Mouse (Mus musculus): ENCODE data around the gene Hist1h1e. TPM values are rescaled to one million over a fixed set of nuclear protein-coding genes. Genes with fewer than 3 reads are reported as not detected.
A peak's percentile ranks its signal among the peaks of the same experiment; 100 is the strongest.
"Not testable (repeated sequence)": the region's sequence is repeated elsewhere in the genome, so short reads cannot be mapped to it uniquely, and the experiment has no call there.

The Hist1h1e gene
- polyA plus RNA-seq (2015; fragmentation: Nextera tagmentation; extraction: Ambion mirVana) = 7.9 and 8.8 TPM in 2 replicates

- Histone ChIP-seq H3K4me1 (replicated peaks) (peaks cover 15% of the 10 kb centered on the region), H3K27ac (peak within 1 kb of the TSS; percentile 96), H3K4me2 (peak within 1 kb of the TSS; percentile 99), H3K9ac (peak within 1 kb of the TSS; percentile 88), H3K4me3 (peak within 1 kb of the TSS; percentile 63)
- not testable (repeated sequence) for H3K9me3 ChIP-seq, H3K27me3 ChIP-seq, H3K36me3 ChIP-seq
- ATAC-seq (ENCODE audit: low FRiP score) = peak; percentile 93
- under 1% methylated on average over 53 of the region's 53 CpGs for WGBS
Observed at GRCm38 (mm10) chr13:23622175-23622671, at the start of gene Hist1h1e. Gene Hist1h1e, minus strand, starts transcription at chr13:23622558.

GRCm38 (mm10) chr13:23662536-23662935 lies 40.2 kb upstream of the Hist1h1e start:
- H3K36me3 ChIP-seq = no peaks in the 10 kb centered on the region
- no peaks in the 10 kb centered on the region for H3K9me3 ChIP-seq
- no peak for ATAC-seq (ENCODE audit: low FRiP score)
- no peak overlapping the region for H3K27ac ChIP-seq
- H3K4me2 ChIP-seq = no peak overlapping the region
- H3K4me3 ChIP-seq = no peak overlapping the region
- H3K4me1 ChIP-seq (replicated peaks) = no peaks in the 10 kb centered on the region
- H3K27me3 ChIP-seq = no peaks in the 10 kb centered on the region
- H3K9ac ChIP-seq = no peak overlapping the region
- 83% methylated on average over 3 of the region's 3 CpGs for WGBS

GRCm38 (mm10) chr13:23659636-23660366 lies 37.4 kb upstream of the Hist1h1e start:
- Histone ChIP-seq H3K4me1 (replicated peaks) (no peaks in the 10 kb centered on the region), H3K9ac (no peak overlapping the region), H3K9me3 (no peaks in the 10 kb centered on the region), H3K27ac (no peak overlapping the region), H3K27me3 (no peaks in the 10 kb centered on the region), H3K36me3 (no peaks in the 10 kb centered on the region), H3K4me2 (no peak overlapping the region), H3K4me3 (no peak overlapping the region)
- WGBS = 81% methylated on average over 6 of the region's 6 CpGs
- ATAC-seq (ENCODE audit: low FRiP score) = no peak

- ATAC-seq (ENCODE audit: low FRiP score) = no peak
- H3K27ac ChIP-seq = no peak overlapping the region
- H3K4me2 ChIP-seq = no peak overlapping the region
- no peaks in the 10 kb centered on the region for H3K36me3 ChIP-seq
- no peaks in the 10 kb centered on the region for H3K27me3 ChIP-seq
- WGBS = 38% methylated on average over 1 of the region's 1 CpGs
- no peak overlapping the region for H3K4me3 ChIP-seq
- H3K9me3 ChIP-seq = no peaks in the 10 kb centered on the region
- no peak overlapping the region for H3K9ac ChIP-seq
- H3K4me1 ChIP-seq (replicated peaks) = no peaks in the 10 kb centered on the region
Observed at GRCm38 (mm10) chr13:23630653-23631052, 8.3 kb upstream of the Hist1h1e start.

- H3K4me3 ChIP-seq = peak overlapping the region; percentile 63
- no peaks in the 10 kb centered on the region for H3K27me3 ChIP-seq
- no peaks in the 10 kb centered on the region for H3K36me3 ChIP-seq
- ATAC-seq (ENCODE audit: low FRiP score) = no peak
- no peaks in the 10 kb centered on the region for H3K9me3 ChIP-seq
- H3K4me2 ChIP-seq = peak overlapping the region; percentile 99
- peak overlapping the region; percentile 88 for H3K9ac ChIP-seq
- H3K4me1 ChIP-seq (replicated peaks) = peaks cover 15% of the 10 kb centered on the region
- peak overlapping the region; percentile 96 for H3K27ac ChIP-seq
- WGBS = 30% methylated on average over 7 of the region's 7 CpGs
Observed at GRCm38 (mm10) chr13:23622861-23623450, 598 bp upstream of the Hist1h1e start.

GRCm38 (mm10) chr13:23621532-23622174 lies 705 bp downstream of the Hist1h1e start:
- under 1% methylated on average over 18 of the region's 18 CpGs for WGBS
- Histone ChIP-seq H3K36me3 (no peaks in the 10 kb centered on the region), H3K9ac (peak overlapping the region; percentile 88), H3K27me3 (no peaks in the 10 kb centered on the region), H3K4me1 (replicated peaks) (peaks cover 15% of the 10 kb centered on the region), H3K9me3 (no peaks in the 10 kb centered on the region), H3K4me3 (peak overlapping the region; percentile 63), H3K4me2 (peak overlapping the region; percentile 99), H3K27ac (peak overlapping the region; percentile 96)
- ATAC-seq (ENCODE audit: low FRiP score) = peak; percentile 86

GRCm38 (mm10) chr13:23620733-23621531 lies 1.4 kb downstream of the Hist1h1e start, which contains the start of gene Hist1h2be:
Gene Hist1h2be, minus strand, starts transcription at chr13:23621124.
- peak within 1 kb of the TSS; percentile 96 for H3K27ac ChIP-seq
- H3K27me3 ChIP-seq = no peaks in the 10 kb centered on the region
- peak within 1 kb of the TSS; percentile 99 for H3K4me2 ChIP-seq
- H3K9ac ChIP-seq = peak within 1 kb of the TSS; percentile 88
- no peaks in the 10 kb centered on the region for H3K9me3 ChIP-seq
- no peaks in the 10 kb centered on the region for H3K36me3 ChIP-seq
- under 1% methylated on average over 27 of the region's 27 CpGs for WGBS
- peaks cover 15% of the 10 kb centered on the region for H3K4me1 ChIP-seq (replicated peaks)
- peak within 1 kb of the TSS; percentile 63 for H3K4me3 ChIP-seq
- ATAC-seq (ENCODE audit: low FRiP score) = peak; percentile 90

GRCm38 (mm10) chr13:23620056-23620732 lies 2.2 kb downstream of the Hist1h1e start:
- peak overlapping the region; percentile 99 for H3K4me2 ChIP-seq
- 59% methylated on average over 12 of the region's 12 CpGs for WGBS
- peak overlapping the region; percentile 73 for H3K9ac ChIP-seq
- no peaks in the 10 kb centered on the region for H3K36me3 ChIP-seq
- peak overlapping the region; percentile 63 for H3K4me3 ChIP-seq
- H3K4me1 ChIP-seq (replicated peaks) = peaks cover 15% of the 10 kb centered on the region
- H3K9me3 ChIP-seq = no peaks in the 10 kb centered on the region
- H3K27me3 ChIP-seq = no peaks in the 10 kb centered on the region
- peak overlapping the region; percentile 92 for H3K27ac ChIP-seq
- no peak for ATAC-seq (ENCODE audit: low FRiP score)

GRCm38 (mm10) chr13:23611638-23612037 lies 10.7 kb downstream of the Hist1h1e start:
- no peak for ATAC-seq (ENCODE audit: low FRiP score)
- Histone ChIP-seq H3K36me3 (no peaks in the 10 kb centered on the region), H3K4me3 (no peak overlapping the region), H3K9me3 (no peaks in the 10 kb centered on the region), H3K9ac (no peak overlapping the region), H3K27ac (no peak overlapping the region), H3K4me1 (replicated peaks) (no peaks in the 10 kb centered on the region), H3K27me3 (no peaks in the 10 kb centered on the region), H3K4me2 (no peak overlapping the region)
- 96% methylated on average over 3 of the region's 3 CpGs for WGBS

GRCm38 (mm10) chr13:23610393-23610792 lies 12.0 kb downstream of the Hist1h1e start:
- H3K9ac ChIP-seq = no peak overlapping the region
- no peaks in the 10 kb centered on the region for H3K36me3 ChIP-seq
- 77% methylated on average over 2 of the region's 2 CpGs for WGBS
- ATAC-seq (ENCODE audit: low FRiP score) = no peak
- no peaks in the 10 kb centered on the region for H3K27me3 ChIP-seq
- no peak overlapping the region for H3K4me2 ChIP-seq
- H3K27ac ChIP-seq = no peak overlapping the region
- no peaks in the 10 kb centered on the region for H3K9me3 ChIP-seq
- no peaks in the 10 kb centered on the region for H3K4me1 ChIP-seq (replicated peaks)
- no peak overlapping the region for H3K4me3 ChIP-seq

GRCm38 (mm10) chr13:23609844-23610243 lies 12.5 kb downstream of the Hist1h1e start:
- Histone ChIP-seq H3K9ac (no peak overlapping the region), H3K27me3 (no peaks in the 10 kb centered on the region), H3K4me3 (no peak overlapping the region), H3K4me1 (replicated peaks) (no peaks in the 10 kb centered on the region), H3K9me3 (no peaks in the 10 kb centered on the region), H3K36me3 (no peaks in the 10 kb centered on the region), H3K4me2 (no peak overlapping the region), H3K27ac (no peak overlapping the region)
- ATAC-seq (ENCODE audit: low FRiP score) = no peak

Data from hindbrain, embryonic 13.5 days (tissue).